Mouse (Mus musculus): ENCODE results near the gene Lrp2.

DNA sequence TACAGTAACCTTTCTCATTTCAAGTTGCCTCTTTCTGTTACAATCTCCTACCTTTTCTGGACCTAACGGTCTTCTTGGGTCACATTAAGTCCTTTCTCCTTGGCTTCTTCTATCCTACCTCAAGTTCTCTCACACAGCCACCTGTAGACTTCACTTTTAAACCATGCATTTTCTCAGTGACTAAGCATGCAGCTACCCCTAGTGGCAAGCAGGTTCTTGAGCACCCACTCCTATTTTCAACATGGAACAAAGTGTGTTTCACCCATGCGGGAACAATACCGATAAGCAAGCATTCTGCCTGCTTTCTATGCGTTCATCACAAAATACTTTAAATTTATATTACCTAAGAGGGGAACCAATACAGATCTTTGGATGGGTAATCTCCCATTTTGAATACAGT lies 92.7 kb downstream of the Lrp2 start:
- no peak for TF ChIP-seq POLR2A (IDR thresholded peaks at IDR 0.05; ENCODE audit: insufficient read depth, low read length)
- TF ChIP-seq CTCF (IDR thresholded peaks at IDR 0.05; ENCODE audit: low read depth, low read length), result no peak

All from ES-Bruce4 (cell line).